ENCODE assay signal across 16 mouse cellular contexts in the genomic region with DNA sequence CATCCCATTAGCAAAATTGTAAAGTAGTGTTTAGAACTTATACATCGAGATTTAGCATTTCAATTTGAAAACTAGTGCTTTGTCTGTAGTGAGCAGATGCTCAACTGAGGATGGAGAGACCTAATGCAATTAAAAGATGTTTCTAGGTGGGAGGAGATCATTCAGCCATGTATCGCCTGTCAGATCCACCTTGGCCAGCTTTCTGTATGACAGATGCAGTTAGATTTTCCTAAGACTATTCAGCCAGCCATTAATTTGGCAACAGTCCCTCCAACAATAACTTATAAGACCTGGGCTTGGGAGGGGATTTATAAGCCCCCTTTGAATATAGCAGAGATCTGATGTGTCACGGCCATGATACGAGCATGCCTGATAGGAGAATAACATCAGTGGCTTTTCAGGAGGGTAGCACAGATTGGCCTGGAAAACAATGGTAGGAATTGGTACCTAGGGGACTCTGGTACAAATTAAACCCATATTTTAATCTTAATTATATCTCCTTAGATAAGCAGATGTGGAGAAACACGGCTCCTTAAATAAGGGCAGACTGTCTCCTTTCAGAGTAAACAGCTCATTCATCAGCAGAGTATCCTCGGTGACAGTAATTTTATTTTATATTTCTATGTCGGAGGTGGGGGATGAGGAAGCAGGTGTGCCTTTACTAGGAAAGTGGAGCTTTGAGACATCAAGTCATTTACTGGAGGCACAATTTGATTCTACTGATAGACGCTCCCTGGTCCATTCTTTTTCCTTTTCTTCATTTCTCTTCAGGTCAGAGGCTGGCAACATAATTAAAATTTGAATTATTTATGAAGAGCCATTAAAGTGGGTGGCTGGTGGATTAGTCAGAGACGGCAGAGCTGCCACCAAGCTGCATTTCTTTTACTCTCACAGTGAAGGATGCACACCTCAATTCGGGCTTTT.
DNase-seq lines count a peak whose midpoint lies in the region; ATAC-seq and TF ChIP-seq lines count a peak whose summit lies in the region.
"Had no signal": no experiment of that assay in that cellular context is flagged by ENCODE, and none has a peak within 500 bp of the region (broad histone marks: within the 10 kb centered on the region; RNA-seq: fewer than 3 reads in every experiment).

No protein-coding gene starts in this region.

- intact Hi-C loops in left cerebral cortex, postnatal 4 days (cut with DNase I) = no loop called here

- no peak for TF ChIP-seq CTCF in forebrain, postnatal 0 days (IDR thresholded peaks at IDR 0.05; ENCODE audit: low read depth)

- WGBS in forebrain, postnatal 0 days = 28% methylated on average over 10 of the region's 10 CpGs
- WGBS in neural tube, embryonic 15.5 days = 36% methylated on average over 10 of the region's 10 CpGs

- H3K4me1 ChIP-seq in forebrain, postnatal 0 days (ENCODE audit: insufficient read depth) = no peaks in the 10 kb centered on the region
- H3K4me1 ChIP-seq in neural tube, embryonic 15.5 days = peaks cover 6% of the 10 kb centered on the region; the same call in 1 of the 2 replicates

- no peak; the same call in 1 of the 2 replicates for ATAC-seq in forebrain, postnatal 0 days
- peak; percentile 78 for ATAC-seq in neural tube, embryonic 15.5 days (ENCODE audit: low FRiP score)
- ATAC-seq: intestine, postnatal 0 days; liver, postnatal 0 days had no signal

- H3K27ac ChIP-seq in forebrain, postnatal 0 days (ENCODE audit: low read depth, low read length) = no peak overlapping the region
- H3K27ac ChIP-seq in neural tube, embryonic 15.5 days (replicated peaks) = peak overlapping the region; percentile 78
- H3K27ac ChIP-seq: left cerebral cortex, adult 2 months; macrophage had no signal

- H3K4me2 ChIP-seq in forebrain, postnatal 0 days (ENCODE audit: low read depth) = 0 out of 2 replicates have a peak overlapping the region, but pooled peaks have one; percentile 6
- peak overlapping the region; percentile 2; the same call in 1 of the 2 replicates for H3K4me2 ChIP-seq in neural tube, embryonic 15.5 days

- no peak overlapping the region for H3K9ac ChIP-seq in forebrain, postnatal 0 days
- H3K9ac ChIP-seq in neural tube, embryonic 15.5 days (replicated peaks) = no peak overlapping the region
- H3K9ac ChIP-seq: liver, postnatal 0 days had no signal

- H3K4me3 ChIP-seq in forebrain, postnatal 0 days (ENCODE audit: low read depth, low read length) = no peak overlapping the region
- no peak overlapping the region for H3K4me3 ChIP-seq in neural tube, embryonic 15.5 days (replicated peaks)
- H3K4me3 ChIP-seq: left cerebral cortex, adult 2 months; myocyte had no signal

- peak; percentile 38 for DNase-seq in left cerebral cortex, postnatal 4 days
- DNase-seq in left cerebral cortex, adult 11 months (ENCODE audit: low spot score) = no peak
- peak; percentile 31 for DNase-seq in forebrain, postnatal 0 days
- DNase-seq in mesoderm, embryonic 11.5 days (ENCODE audit: low read depth, low spot score) = peak; percentile 18
- DNase-seq in thymus, adult 18-20 months = no peak
- DNase-seq in natural killer cell, adult 2 months (ENCODE audit: low spot score in 2 of 2) = no peak
- no peak for DNase-seq in spleen, adult 18-20 months
- DNase-seq: kidney, postnatal 10 days; liver, postnatal 0 days; right cerebral cortex, adult 18-20 months; thymus, postnatal 4 days had no signal

- no peaks in the 10 kb centered on the region for H3K36me3 ChIP-seq in forebrain, postnatal 0 days (ENCODE audit: insufficient read depth)
- no peaks in the 10 kb centered on the region for H3K36me3 ChIP-seq in neural tube, embryonic 15.5 days

- H3K27me3 ChIP-seq in forebrain, postnatal 0 days (ENCODE audit: insufficient read depth, low read length) = no peaks in the 10 kb centered on the region
- H3K27me3 ChIP-seq in neural tube, embryonic 15.5 days (replicated peaks) = no peaks in the 10 kb centered on the region

- no peaks in the 10 kb centered on the region for H3K9me3 ChIP-seq in forebrain, postnatal 0 days (ENCODE audit: low read length)
- H3K9me3 ChIP-seq in neural tube, embryonic 15.5 days (replicated peaks) = no peaks in the 10 kb centered on the region

Comparison
In these comparisons a context has a peak if more than half of its experiments do, and no peak if none do; other contexts are left out.
1. DNase-seq: peak in left cerebral cortex, postnatal 4 days (single experiment), forebrain, postnatal 0 days (single experiment) and mesoderm, embryonic 11.5 days (single experiment); none in left cerebral cortex, adult 11 months (single experiment), thymus, adult 18-20 months (0 of 2), natural killer cell, adult 2 months (0 of 2) and spleen, adult 18-20 months (0 of 2).